11 mouse cellular contexts compared by ENCODE assay signal in genomic region chr1:45860349-45860748, GRCm38 (mm10). TPM values are rescaled to one million over a fixed set of nuclear protein-coding genes. Genes with fewer than 3 reads are reported as not detected.
DNase-seq lines count a peak whose midpoint lies in the region; ATAC-seq lines count a peak whose summit lies in the region.
"Had no signal": no experiment of that assay in that cellular context is flagged by ENCODE, and none has a peak within 500 bp of the region (broad histone marks: within the 10 kb centered on the region; RNA-seq: fewer than 3 reads in every experiment).

No protein-coding gene starts in this region.

- H3K9me3 ChIP-seq in heart, embryonic 13.5 days, result peaks cover 4% of the 10 kb centered on the region
- 0 out of 2 replicates have a peak, but pooled peaks cover 3% of the 10 kb centered on the region for H3K9me3 ChIP-seq in hindbrain, embryonic 14.5 days (ENCODE audit: control insufficient read depth, low read length)

- peak overlapping the region; percentile 48; the same call in 1 of the 2 replicates for H3K27ac ChIP-seq in heart, embryonic 13.5 days (replicated peaks)
- H3K27ac ChIP-seq in hindbrain, embryonic 14.5 days, result no peak overlapping the region

- no peak overlapping the region for H3K9ac ChIP-seq in heart, embryonic 13.5 days
- no peak overlapping the region for H3K9ac ChIP-seq in hindbrain, embryonic 14.5 days

- no peak for ATAC-seq in heart, embryonic 13.5 days (ENCODE audit: extremely low read depth, insufficient number of reproducible peaks, low FRiP score, low TSS enrichment)
- no peak for ATAC-seq in hindbrain, embryonic 14.5 days (ENCODE audit: low FRiP score)

- peak; percentile 20 for DNase-seq in kidney, postnatal 14 days
- DNase-seq in kidney, postnatal 4 days, result no peak
- DNase-seq in MN1 (ENCODE audit: low spot score), result peak; percentile 39
- DNase-seq in lung, postnatal 36 days, result peak; percentile 30
- no peak for DNase-seq in spleen, postnatal 36 days (ENCODE audit: low spot score in 2 of 2)
- no peak for DNase-seq in right cerebral cortex, postnatal 4 days
- DNase-seq in hindbrain, embryonic 14.5 days (ENCODE audit: low spot score), result no peak
- DNase-seq: cerebellum, postnatal 14 days; kidney, postnatal 25 days had no signal

- no peaks in the 10 kb centered on the region for H3K27me3 ChIP-seq in heart, embryonic 13.5 days (replicated peaks)
- no peaks in the 10 kb centered on the region for H3K27me3 ChIP-seq in hindbrain, embryonic 14.5 days (ENCODE audit: control insufficient read depth, insufficient read depth, low read length)

- H3K4me1 ChIP-seq in heart, embryonic 13.5 days, result peaks cover 25% of the 10 kb centered on the region
- no peaks in the 10 kb centered on the region for H3K4me1 ChIP-seq in hindbrain, embryonic 14.5 days (replicated peaks; ENCODE audit: control insufficient read depth, insufficient read depth, low read length)

- peak overlapping the region; percentile 31 for H3K4me2 ChIP-seq in heart, embryonic 13.5 days
- H3K4me2 ChIP-seq in hindbrain, embryonic 14.5 days (replicated peaks), result no peak overlapping the region

- no peaks in the 10 kb centered on the region for H3K36me3 ChIP-seq in heart, embryonic 13.5 days
- H3K36me3 ChIP-seq in hindbrain, embryonic 14.5 days (replicated peaks; ENCODE audit: control insufficient read depth, insufficient read depth), result no peaks in the 10 kb centered on the region

- WGBS in heart, embryonic 13.5 days, result 37% methylated on average over 5 of the region's 5 CpGs
- WGBS in hindbrain, embryonic 14.5 days, result 81% methylated on average over 5 of the region's 5 CpGs

- H3K4me3 ChIP-seq in heart, embryonic 13.5 days, result no peak overlapping the region
- H3K4me3 ChIP-seq in hindbrain, embryonic 14.5 days (replicated peaks; ENCODE audit: low read length), result no peak overlapping the region

RNA-seq across cellular contexts. Expression of gene Gm5269, which starts 29.7 kb away (rescaled TPM):
- not detected in 2 replicates for polyA plus RNA-seq in heart, embryonic 13.5 days (2015; fragmentation: Nextera tagmentation; extraction: Ambion mirVana)
- not detected in 2 replicates for polyA plus RNA-seq in hindbrain, embryonic 14.5 days (2014; fragmentation: Nextera tagmentation; extraction: Ambion mirVana)
- polyA plus RNA-seq: thymus, postnatal 0 days had no signal

Comparison
In these comparisons a context has a peak if more than half of its experiments do, and no peak if none do; other contexts are left out.
1. DNase-seq: peak in kidney, postnatal 14 days (single experiment), MN1 (single experiment) and lung, postnatal 36 days (single experiment); none in kidney, postnatal 4 days (0 of 2), spleen, postnatal 36 days (0 of 2), right cerebral cortex, postnatal 4 days (single experiment) and hindbrain, embryonic 14.5 days (single experiment).